Mouse (Mus musculus) stomach, embryonic 16.5 days (tissue): ENCODE results near the gene Tfpt. TPM values are rescaled to one million over a fixed set of nuclear protein-coding genes. Genes with fewer than 3 reads are reported as not detected.

ENCODE experiments used
- ATAC-seq: fragments of 200-750 bp; cut with Nextera tagmentation; 2 replicates; pipeline ENCODE4 v1.8.0; 2017; ENCODE audit warnings: moderate number of reproducible peaks, moderate TSS enrichment; ENCODE audit not compliant: insufficient read depth, low FRiP score
- H3K27ac ChIP-seq: fragments of 300-500 bp; sonication (generic); 2 replicates; pipeline ENCODE4 v1.5.1; 2014; ENCODE audit warnings: low read length
- H3K27me3 ChIP-seq: fragments of 300-500 bp; sonication (generic); 2 replicates; pipeline ENCODE4 v1.6.1; 2014; ENCODE audit warnings: low read length, control low read depth, mixed read lengths; ENCODE audit not compliant: control insufficient read depth, insufficient read depth
- H3K36me3 ChIP-seq: fragments of 300-500 bp; sonication (generic); 2 replicates; pipeline ENCODE4 v1.6.1; 2014; ENCODE audit warnings: low read length; ENCODE audit not compliant: control insufficient read depth, insufficient read depth
- H3K4me1 ChIP-seq: fragments of 300-500 bp; sonication (generic); 2 replicates; pipeline ENCODE4 v1.6.1; 2014; ENCODE audit warnings: low read length, control low read depth, mixed read lengths; ENCODE audit not compliant: control insufficient read depth, insufficient read depth
- H3K4me2 ChIP-seq: fragments of 300-500 bp; sonication (generic); 2 replicates; pipeline ENCODE4 v1.6.1; 2014; ENCODE audit warnings: low read depth, low read length, mixed read lengths
- H3K4me3 ChIP-seq: fragments of 300-500 bp; sonication (generic); replicated peaks from 2 replicates; pipeline ENCODE4 v1.5.1; 2014; ENCODE audit warnings: mild to moderate bottlenecking, low read length
- H3K9ac ChIP-seq: fragments of 300-500 bp; sonication (generic); 2 replicates; pipeline ENCODE4 v1.6.1; 2014; ENCODE audit warnings: low read length
- H3K9me3 ChIP-seq: fragments of 300-500 bp; sonication (generic); replicated peaks from 2 replicates; pipeline ENCODE4 v1.6.1; 2016; ENCODE audit warnings: low read length, control low read depth; ENCODE audit not compliant: control insufficient read depth
- WGBS: fragments of 180-500 bp; shearing (Covaris S2); extraction: QIAGEN DNeasy Blood & Tissue Kit; methylation state at CpG from one replicate; pipeline ENCODE4 v1.1.7; 2014; 5-methylcytosine and 5-hydroxymethylcytosine counted together
- polyA plus RNA-seq: library from polyadenylated mRNA; unstranded; fragments of >200 nt; fragmentation: Nextera tagmentation; extraction: Ambion mirVana; gene quantifications from 2 replicates; pipeline ENCODE4 v1.2.1, GENCODE M21; 2015

The Tfpt gene
- polyA plus RNA-seq, 1 experiment from 2014 or later: 19.0 TPM

DNA sequence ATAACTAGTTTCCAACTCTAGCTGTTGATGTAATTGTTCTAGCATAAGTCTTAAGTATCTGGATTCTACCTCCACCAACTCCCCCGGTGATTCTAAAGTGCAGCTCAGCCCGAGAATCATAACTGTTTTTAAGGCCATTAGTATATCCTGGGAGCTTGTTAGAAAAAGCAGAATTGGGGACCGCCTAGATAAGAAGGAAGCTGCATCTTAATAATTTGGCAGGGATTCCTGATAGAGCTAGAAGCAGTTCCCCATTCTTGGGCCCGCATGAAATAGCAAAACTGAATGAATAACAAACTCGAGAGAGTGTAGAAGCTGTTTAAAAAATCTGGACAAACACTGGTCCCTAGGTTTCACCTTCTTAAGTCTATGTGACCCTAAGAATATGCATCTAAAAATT, 13.7 kb upstream of the Tfpt start:
- no peak overlapping the region; the same call in 1 of the 2 replicates for H3K4me2 ChIP-seq
- 62% methylated on average over 5 of the region's 5 CpGs for WGBS

DNA sequence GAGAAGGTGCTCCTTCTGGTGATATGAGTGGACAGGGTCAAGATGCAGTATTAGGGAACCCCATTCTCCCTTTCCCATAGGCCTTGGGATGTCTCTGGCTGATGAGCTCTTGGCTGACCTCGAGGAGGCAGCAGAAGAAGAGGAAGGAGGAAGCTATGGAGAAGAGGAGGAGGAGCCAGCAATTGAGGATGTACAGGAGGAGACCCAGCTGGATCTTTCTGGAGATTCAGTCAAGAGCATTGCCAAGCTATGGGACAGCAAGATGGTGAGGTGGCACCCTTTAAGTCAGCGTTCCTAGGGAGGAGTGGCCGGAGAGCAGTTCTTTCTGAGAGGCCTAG, 718 bp upstream of the Tfpt start:
- ATAC-seq: no peak
- 0 out of 2 replicates have a peak, but pooled peaks cover 10% of the 10 kb centered on the region for H3K36me3 ChIP-seq
- H3K27me3 ChIP-seq: no peaks in the 10 kb centered on the region
- no peaks in the 10 kb centered on the region for H3K9me3 ChIP-seq
- peak overlapping the region; percentile 84 for H3K9ac ChIP-seq
- WGBS: 52% methylated on average over 3 of the region's 3 CpGs
- peak overlapping the region; percentile 85 for H3K4me3 ChIP-seq
- H3K4me2 ChIP-seq: peak overlapping the region; percentile 96
- H3K4me1 ChIP-seq: peaks cover 23% of the 10 kb centered on the region
- no peak overlapping the region for H3K27ac ChIP-seq

More for the DNA sequence above, 13.7 kb upstream of the Tfpt start:
- H3K27me3 ChIP-seq: no peaks in the 10 kb centered on the region
- no peak overlapping the region for H3K9ac ChIP-seq
- no peak for ATAC-seq
- H3K27ac ChIP-seq: no peak overlapping the region
- H3K4me1 ChIP-seq: peaks cover 24% of the 10 kb centered on the region
- H3K4me3 ChIP-seq: no peak overlapping the region
- no peaks in the 10 kb centered on the region for H3K9me3 ChIP-seq
- H3K36me3 ChIP-seq: no peaks in the 10 kb centered on the region; the same call in 1 of the 2 replicates

DNA sequence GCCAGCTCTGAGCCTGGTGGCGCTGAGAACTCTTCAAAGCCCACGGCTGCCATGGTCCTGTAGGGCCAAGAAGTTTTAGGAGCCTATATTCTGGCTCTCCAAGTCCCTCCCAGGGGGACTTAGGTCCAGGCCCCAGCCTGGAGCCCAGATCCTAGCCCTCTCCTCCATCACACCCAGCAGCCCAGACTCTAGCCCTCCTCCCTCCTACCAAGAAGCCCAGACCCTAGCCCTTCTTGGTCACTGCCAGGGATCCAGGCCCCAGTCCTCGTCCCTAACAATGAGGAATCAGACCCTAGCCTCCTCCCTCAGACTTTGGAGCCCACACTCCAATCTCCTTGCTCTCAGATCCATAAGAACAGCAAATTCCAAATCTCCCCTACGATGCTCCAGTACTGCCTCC, 699 bp downstream of the Tfpt start:
- Histone ChIP-seq H3K4me1 (peaks cover 23% of the 10 kb centered on the region), H3K27ac (0 out of 2 replicates have a peak overlapping the region, but pooled peaks have one; percentile 88), H3K27me3 (no peaks in the 10 kb centered on the region), H3K4me2 (peak overlapping the region; percentile 99), H3K9me3 (no peaks in the 10 kb centered on the region), H3K4me3 (peak overlapping the region; percentile 85), H3K9ac (peak overlapping the region; percentile 84), H3K36me3 (0 out of 2 replicates have a peak, but pooled peaks cover 6% of the 10 kb centered on the region)
- no peak for ATAC-seq
- WGBS: 28% methylated on average over 4 of the region's 4 CpGs

DNA sequence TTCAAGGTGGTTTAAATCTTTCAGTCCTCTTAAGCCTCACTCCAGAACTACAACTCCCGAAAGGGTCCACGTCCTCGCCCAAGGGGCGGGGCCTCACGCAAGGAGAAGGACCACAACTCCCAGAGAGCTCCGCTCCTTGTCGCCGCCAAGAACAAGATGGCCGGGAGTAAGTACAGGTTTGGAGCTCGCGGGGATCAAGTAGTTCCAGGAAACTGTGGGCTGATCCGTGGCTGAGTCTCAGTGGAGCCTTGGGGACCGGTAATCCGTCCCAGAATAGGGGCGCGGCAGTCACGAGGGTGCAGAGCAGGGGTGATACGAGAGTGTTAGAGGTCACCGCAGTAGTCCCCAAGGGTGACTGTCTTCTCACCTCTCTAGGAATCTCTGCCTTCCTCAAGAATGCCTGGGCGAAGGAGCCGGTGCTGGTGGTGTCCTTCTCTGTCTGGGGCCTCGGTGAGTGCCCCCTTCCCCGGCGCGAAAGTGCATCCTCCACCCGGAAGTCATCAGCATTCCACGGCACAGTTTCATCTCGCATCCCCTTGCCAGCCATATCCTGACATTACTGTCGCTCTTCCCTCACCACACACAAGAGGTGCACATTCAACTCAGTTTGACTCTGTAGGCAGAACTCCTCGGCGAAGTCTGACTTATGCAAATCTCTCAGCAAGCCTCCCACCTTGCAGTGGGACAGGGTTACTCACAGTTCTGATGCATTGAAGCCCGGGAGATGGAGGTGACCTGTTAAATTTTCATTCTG, 12.3 kb downstream of the Tfpt start, which contains the start of gene Ndufa3:
TSS of gene Ndufa3 (plus strand) at position 132 of the 754 bp plus-strand sequence.
- H3K4me2 ChIP-seq: peak within 1 kb of the TSS; percentile 83

DNA sequence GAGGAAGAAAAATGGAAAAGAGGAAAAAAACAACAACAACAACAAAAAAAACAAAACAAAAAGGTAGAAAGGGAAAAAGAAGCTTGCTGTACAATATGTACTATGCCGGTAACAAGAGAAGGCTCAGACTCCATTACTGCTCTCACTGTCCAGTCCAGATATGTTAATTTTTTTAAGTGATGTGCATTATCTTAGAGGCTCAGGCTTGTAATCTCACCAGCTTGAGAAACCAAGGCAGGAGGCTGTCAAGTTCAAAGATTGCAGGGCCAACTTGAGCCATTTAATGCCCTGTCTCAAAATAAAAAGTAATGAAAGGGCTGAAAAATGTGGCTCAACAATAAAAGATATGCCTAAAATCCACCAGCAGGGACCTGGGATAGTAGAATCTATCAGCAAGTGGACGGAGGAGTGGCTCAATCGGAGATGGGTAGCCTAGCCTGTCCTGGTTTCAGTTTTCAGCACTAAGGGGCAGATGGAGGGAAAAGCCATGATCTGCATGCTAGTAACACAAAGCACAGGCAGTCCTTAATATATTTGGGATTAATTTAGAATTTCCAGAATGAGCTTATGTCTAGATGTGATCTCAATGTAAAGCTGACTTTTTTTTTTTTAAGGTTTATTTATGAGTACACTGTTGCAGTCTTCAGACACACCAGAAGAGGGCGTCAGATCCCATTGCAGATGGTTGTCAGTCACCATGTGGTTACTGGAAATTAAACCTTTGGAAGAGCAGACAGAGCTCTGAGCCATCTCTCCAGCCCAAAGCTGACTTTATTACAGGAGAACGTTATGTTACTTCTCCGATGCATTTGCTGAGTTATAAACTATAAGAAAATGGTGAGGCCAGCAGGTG, 13.1 kb downstream of the Tfpt start:
- peaks cover 4% of the 10 kb centered on the region for H3K36me3 ChIP-seq
- peak overlapping the region; percentile 80 for H3K4me3 ChIP-seq
- peak overlapping the region; percentile 39 for H3K4me2 ChIP-seq
- H3K27ac ChIP-seq: no peak overlapping the region
- H3K9me3 ChIP-seq: no peaks in the 10 kb centered on the region
- no peak; the same call in none of the 2 replicates for ATAC-seq
- H3K9ac ChIP-seq: no peak overlapping the region
- H3K27me3 ChIP-seq: no peaks in the 10 kb centered on the region
- peaks cover 6% of the 10 kb centered on the region for H3K4me1 ChIP-seq
- 38% methylated on average over 6 of the region's 6 CpGs for WGBS

More for the DNA sequence above, 12.3 kb downstream of the Tfpt start, which contains the start of gene Ndufa3:
- no peaks in the 10 kb centered on the region for H3K27me3 ChIP-seq
- H3K4me3 ChIP-seq: peak within 1 kb of the TSS; percentile 80
- no peaks in the 10 kb centered on the region for H3K9me3 ChIP-seq
- ATAC-seq: peak; percentile 97
- H3K36me3 ChIP-seq: peaks cover 4% of the 10 kb centered on the region
- peak within 1 kb of the TSS; percentile 78 for H3K27ac ChIP-seq
- H3K9ac ChIP-seq: peak within 1 kb of the TSS; percentile 88
- WGBS: under 1% methylated on average over 32 of the region's 32 CpGs
- H3K4me1 ChIP-seq: peaks cover 6% of the 10 kb centered on the region

DNA sequence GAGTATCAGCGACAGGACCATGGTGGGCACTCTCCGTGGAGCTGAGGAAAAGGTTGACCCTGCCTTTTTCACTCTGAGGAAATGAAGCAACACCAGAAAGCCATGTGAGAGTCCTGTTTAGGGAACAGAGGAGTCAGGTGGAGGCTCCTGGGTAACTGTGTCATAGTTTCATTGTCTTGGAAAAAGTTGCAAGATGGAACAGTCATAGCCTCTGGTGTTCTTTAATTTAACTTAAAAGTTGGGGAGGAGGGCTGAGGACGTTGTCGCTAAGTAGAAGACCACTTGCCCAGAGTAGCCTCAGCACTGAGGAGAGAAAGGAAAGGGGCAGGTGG, 13.7 kb downstream of the Tfpt start, which contains the start of gene Oscar:
TSS of gene Oscar (minus strand) at position 101 of the 332 bp plus-strand sequence.
- 83% methylated on average over 4 of the region's 4 CpGs for WGBS
- Histone ChIP-seq H3K4me2 (peak within 1 kb of the TSS; percentile 39), H3K27me3 (no peaks in the 10 kb centered on the region), H3K4me3 (peak within 1 kb of the TSS; percentile 80), H3K36me3 (peaks cover 4% of the 10 kb centered on the region), H3K4me1 (peaks cover 6% of the 10 kb centered on the region), H3K9ac (no peak within 1 kb of the TSS), H3K27ac (no peak within 1 kb of the TSS), H3K9me3 (no peaks in the 10 kb centered on the region)
- no peak for ATAC-seq

DNA sequence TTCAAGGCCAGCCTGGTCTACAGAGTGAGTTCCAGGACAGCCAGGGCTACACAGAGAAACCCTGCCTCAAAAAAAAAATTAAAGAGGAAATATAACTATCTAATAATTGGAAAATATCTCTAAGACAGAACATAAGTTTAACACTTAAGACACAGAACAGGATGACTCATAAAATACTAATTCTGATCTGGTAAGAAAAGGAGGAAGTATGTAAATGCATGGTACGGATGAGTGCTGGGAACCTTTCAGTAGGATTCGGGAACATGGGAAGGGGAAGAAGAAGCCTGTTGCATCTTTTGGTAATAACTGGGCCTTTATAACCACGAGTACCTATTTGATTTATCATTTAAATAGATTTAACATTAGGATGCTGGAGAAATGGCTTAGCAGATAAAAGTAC, 15.7 kb downstream of the Tfpt start:
- Histone ChIP-seq H3K4me1 (peaks cover 6% of the 10 kb centered on the region), H3K27me3 (no peaks in the 10 kb centered on the region), H3K9ac (no peak overlapping the region), H3K9me3 (no peaks in the 10 kb centered on the region), H3K4me3 (no peak overlapping the region), H3K36me3 (no peaks in the 10 kb centered on the region), H3K4me2 (no peak overlapping the region), H3K27ac (no peak overlapping the region)
- WGBS: 82% methylated on average over 3 of the region's 3 CpGs
- no peak for ATAC-seq

DNA sequence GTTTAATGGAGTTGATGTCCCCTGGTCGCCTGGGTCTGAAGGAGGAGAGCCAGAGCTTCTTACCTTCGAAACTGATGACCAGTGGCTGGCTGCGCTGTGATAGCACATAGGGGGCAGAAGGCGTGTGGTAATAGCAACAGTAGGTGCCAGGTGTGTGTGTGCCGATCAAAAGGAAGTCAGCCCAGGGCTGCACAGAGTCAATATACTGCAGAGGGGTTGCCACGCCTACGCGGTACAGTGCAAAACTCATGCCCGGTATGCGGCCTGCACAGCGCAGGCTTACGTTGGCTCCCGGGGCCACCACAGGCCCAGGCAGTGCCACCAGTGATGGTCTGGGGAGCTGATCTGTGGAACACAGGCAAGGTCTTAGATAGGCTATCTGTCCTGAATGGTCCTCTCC, 18.7 kb downstream of the Tfpt start:
- Histone ChIP-seq H3K9me3 (no peaks in the 10 kb centered on the region), H3K4me1 (no peaks in the 10 kb centered on the region), H3K4me3 (no peak overlapping the region), H3K4me2 (no peak overlapping the region), H3K27ac (no peak overlapping the region), H3K9ac (no peak overlapping the region; the same call in 1 of the 2 replicates), H3K36me3 (no peaks in the 10 kb centered on the region), H3K27me3 (no peaks in the 10 kb centered on the region)
- ATAC-seq: peak; percentile 70; the same call in 1 of the 2 replicates
- WGBS: 77% methylated on average over 13 of the region's 13 CpGs

DNA sequence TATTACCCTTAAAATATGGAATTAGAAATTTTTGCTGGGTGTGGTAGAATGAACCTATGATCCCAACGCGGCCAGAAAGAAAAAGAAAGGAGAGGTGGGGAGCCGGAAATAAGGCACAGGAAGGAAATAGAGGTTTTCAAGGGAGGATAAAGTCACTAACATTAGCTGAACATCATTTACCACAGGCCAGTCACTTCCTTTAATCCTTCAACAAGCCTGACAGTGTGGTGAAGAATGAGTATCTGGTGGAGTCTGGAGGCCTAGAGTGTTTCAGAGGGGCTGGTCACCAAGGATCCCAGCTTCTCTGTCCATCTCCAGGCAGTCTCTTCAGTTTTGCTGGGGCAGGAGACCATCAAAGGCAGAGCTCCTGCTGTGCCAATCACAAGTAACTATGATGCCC, 19.3 kb downstream of the Tfpt start:
- Histone ChIP-seq H3K9me3 (no peaks in the 10 kb centered on the region), H3K27me3 (no peaks in the 10 kb centered on the region), H3K36me3 (no peaks in the 10 kb centered on the region), H3K4me2 (no peak overlapping the region), H3K4me1 (no peaks in the 10 kb centered on the region), H3K9ac (no peak overlapping the region), H3K4me3 (no peak overlapping the region), H3K27ac (no peak overlapping the region)
- no peak for ATAC-seq
- WGBS: 81% methylated on average over 3 of the region's 3 CpGs
